Mouse (Mus musculus) lung, embryonic 15.5 days (tissue): ENCODE results near the gene Gm11168. TPM values are rescaled to one million over a fixed set of nuclear protein-coding genes. Genes with fewer than 3 reads are reported as not detected.
"Not testable (repeated sequence)": the region's sequence is repeated elsewhere in the genome, so short reads cannot be mapped to it uniquely, and the experiment has no call there.

Experiments
- ATAC-seq: fragments of 200-750 bp; cut with Nextera tagmentation; 2 replicates; pipeline ENCODE4 v1.8.0; 2017; ENCODE audit warnings: moderate number of reproducible peaks, borderline replicate concordance; ENCODE audit not compliant: low FRiP score, low TSS enrichment; ENCODE audit errors: extremely low read depth
- H3K27ac ChIP-seq: fragments of 300-500 bp; sonication (generic); 2 replicates; pipeline ENCODE4 v1.5.1; 2015; ENCODE audit warnings: moderate library complexity, mild to moderate bottlenecking, inconsistent platforms
- H3K27me3 ChIP-seq: fragments of 300-500 bp; sonication (generic); 2 replicates; pipeline ENCODE4 v1.6.1; 2015; ENCODE audit warnings: inconsistent platforms
- H3K36me3 ChIP-seq: fragments of 300-500 bp; sonication (generic); 2 replicates; pipeline ENCODE4 v1.6.1; 2015; ENCODE audit warnings: inconsistent platforms
- H3K4me1 ChIP-seq: fragments of 300-500 bp; sonication (generic); 2 replicates; pipeline ENCODE4 v1.6.1; 2015; ENCODE audit warnings: inconsistent platforms
- H3K4me2 ChIP-seq: fragments of 300-500 bp; sonication (generic); 2 replicates; pipeline ENCODE4 v1.6.1; 2015; ENCODE audit warnings: inconsistent platforms, mild to moderate bottlenecking, moderate library complexity
- H3K4me3 ChIP-seq: fragments of 300-500 bp; sonication (generic); 2 replicates; pipeline ENCODE4 v1.5.1; 2015; ENCODE audit warnings: mild to moderate bottlenecking, inconsistent platforms
- H3K9ac ChIP-seq: fragments of 300-500 bp; sonication (generic); 2 replicates; pipeline ENCODE4 v1.6.1; 2015; ENCODE audit warnings: inconsistent platforms
- H3K9me3 ChIP-seq: fragments of 300-500 bp; sonication (generic); 2 replicates; pipeline ENCODE4 v1.6.1; 2016; ENCODE audit warnings: inconsistent platforms
- WGBS: fragments of 180-500 bp; shearing (Covaris S2); methylation state at CpG from one replicate; pipeline ENCODE4 v1.1.7; 2015; 5-methylcytosine and 5-hydroxymethylcytosine counted together
- polyA plus RNA-seq: library from polyadenylated mRNA; unstranded; fragments of >200 nt; fragmentation: Nextera tagmentation; extraction: Ambion mirVana; gene quantifications from 2 replicates; pipeline ENCODE4 v1.2.1, GENCODE M21; 2015

Gene Gm11168
- polyA plus RNA-seq, result not detected in 2 replicates

GRCm38 (mm10) chr9:3002794-3003396, at the start of gene Gm11168:
Gene Gm11168 (plus strand): TSS chr9:3003346.
- not testable (repeated sequence) for H3K4me1 ChIP-seq, H3K36me3 ChIP-seq, ATAC-seq, H3K4me3 ChIP-seq, H3K27ac ChIP-seq, H3K9ac ChIP-seq, H3K4me2 ChIP-seq, H3K27me3 ChIP-seq, H3K9me3 ChIP-seq
- 74% methylated on average over 6 of the region's 14 CpGs for WGBS

- not testable (repeated sequence) for H3K36me3 ChIP-seq, H3K27ac ChIP-seq, H3K4me2 ChIP-seq, H3K9me3 ChIP-seq, ATAC-seq, H3K4me1 ChIP-seq, H3K27me3 ChIP-seq, H3K9ac ChIP-seq, H3K4me3 ChIP-seq
- 71% methylated on average over 12 of the region's 12 CpGs for WGBS
Observed at GRCm38 (mm10) chr9:3000445-3000972, 2.6 kb upstream of the Gm11168 start, which contains the start of gene Gm10722. Gene Gm10722 (plus strand): TSS chr9:3000922.

- not testable (repeated sequence) for H3K4me1 ChIP-seq, H3K9me3 ChIP-seq, H3K27me3 ChIP-seq, H3K4me3 ChIP-seq, H3K27ac ChIP-seq, H3K4me2 ChIP-seq, ATAC-seq, H3K36me3 ChIP-seq, H3K9ac ChIP-seq
- WGBS, result 64% methylated on average over 8 of the region's 8 CpGs
Observed at GRCm38 (mm10) chr9:3001006-3001405, 2.1 kb upstream of the Gm11168 start.

GRCm38 (mm10) chr9:3001948-3002659, 1.0 kb upstream of the Gm11168 start:
- 69% methylated on average over 9 of the region's 11 CpGs for WGBS
- peak; percentile 91 for ATAC-seq
- H3K9me3 ChIP-seq, H3K4me3 ChIP-seq, H3K9ac ChIP-seq, H3K4me1 ChIP-seq, H3K27ac ChIP-seq, H3K4me2 ChIP-seq, H3K36me3 ChIP-seq, H3K27me3 ChIP-seq: not testable (repeated sequence)

GRCm38 (mm10) chr9:3006179-3006578, 3.0 kb downstream of the Gm11168 start:
- not testable (repeated sequence) for H3K27me3 ChIP-seq, H3K4me2 ChIP-seq, H3K27ac ChIP-seq, H3K9me3 ChIP-seq, H3K36me3 ChIP-seq, H3K4me1 ChIP-seq, H3K9ac ChIP-seq, H3K4me3 ChIP-seq, ATAC-seq
- WGBS, result 80% methylated on average over 1 of the region's 5 CpGs

- H3K36me3 ChIP-seq, H3K4me2 ChIP-seq, H3K9ac ChIP-seq, H3K4me3 ChIP-seq, H3K9me3 ChIP-seq, H3K27ac ChIP-seq, H3K4me1 ChIP-seq, H3K27me3 ChIP-seq: not testable (repeated sequence)
- peak; percentile 73 for ATAC-seq
- WGBS, result 72% methylated on average over 8 of the region's 8 CpGs
Observed at GRCm38 (mm10) chr9:3006636-3007035, 3.5 kb downstream of the Gm11168 start.

- WGBS, result 74% methylated on average over 8 of the region's 9 CpGs
- H3K4me2 ChIP-seq, H3K9ac ChIP-seq, H3K27me3 ChIP-seq, H3K4me3 ChIP-seq, H3K36me3 ChIP-seq, H3K9me3 ChIP-seq, H3K4me1 ChIP-seq, H3K27ac ChIP-seq: not testable (repeated sequence)
- ATAC-seq, result 0 out of 2 replicates have a peak, but pooled peaks have one; percentile 32
Observed at GRCm38 (mm10) chr9:3007272-3007671, 4.1 kb downstream of the Gm11168 start.

GRCm38 (mm10) chr9:3009331-3009730, 6.2 kb downstream of the Gm11168 start:
- H3K36me3 ChIP-seq, H3K4me2 ChIP-seq, H3K4me1 ChIP-seq, H3K9me3 ChIP-seq, H3K4me3 ChIP-seq, H3K9ac ChIP-seq, H3K27me3 ChIP-seq, H3K27ac ChIP-seq: not testable (repeated sequence)
- no CpG with 5 or more reads among the region's 5 CpGs for WGBS
- peak; percentile 55; the same call in 1 of the 2 replicates for ATAC-seq

GRCm38 (mm10) chr9:3012054-3012621, 9.0 kb downstream of the Gm11168 start:
- not testable (repeated sequence) for H3K9me3 ChIP-seq, H3K4me2 ChIP-seq, H3K27me3 ChIP-seq, H3K27ac ChIP-seq, H3K9ac ChIP-seq, H3K4me3 ChIP-seq, H3K4me1 ChIP-seq, ATAC-seq, H3K36me3 ChIP-seq
- 78% methylated on average over 3 of the region's 7 CpGs for WGBS

GRCm38 (mm10) chr9:3012733-3013279, 9.7 kb downstream of the Gm11168 start, which contains the start of gene Gm10721:
Gene Gm10721 (plus strand): TSS chr9:3013140.
- WGBS, result 82% methylated on average over 1 of the region's 11 CpGs

GRCm38 (mm10) chr9:3015354-3015753, 12.2 kb downstream of the Gm11168 start, which contains the start of gene Gm10720:
Gene Gm10720 (plus strand): TSS chr9:3015654.
- 61% methylated on average over 5 of the region's 9 CpGs for WGBS

More at GRCm38 (mm10) chr9:3012733-3013279, 9.7 kb downstream of the Gm11168 start, which contains the start of gene Gm10721:
- H3K9ac ChIP-seq, H3K36me3 ChIP-seq, H3K27me3 ChIP-seq, H3K4me3 ChIP-seq, H3K4me1 ChIP-seq, H3K27ac ChIP-seq, H3K4me2 ChIP-seq, H3K9me3 ChIP-seq: not testable (repeated sequence)
- peak; percentile 67 for ATAC-seq

GRCm38 (mm10) chr9:3015896-3016295, 12.8 kb downstream of the Gm11168 start:
- not testable (repeated sequence) for H3K9me3 ChIP-seq, H3K4me2 ChIP-seq, H3K9ac ChIP-seq, H3K36me3 ChIP-seq, ATAC-seq, H3K27me3 ChIP-seq, H3K4me1 ChIP-seq, H3K27ac ChIP-seq, H3K4me3 ChIP-seq
- WGBS, result 76% methylated on average over 6 of the region's 6 CpGs

More at GRCm38 (mm10) chr9:3015354-3015753, 12.2 kb downstream of the Gm11168 start, which contains the start of gene Gm10720:
- H3K4me3 ChIP-seq, ATAC-seq, H3K27me3 ChIP-seq, H3K4me1 ChIP-seq, H3K9me3 ChIP-seq, H3K9ac ChIP-seq, H3K27ac ChIP-seq, H3K4me2 ChIP-seq, H3K36me3 ChIP-seq: not testable (repeated sequence)
